Mouse (Mus musculus): ENCODE measurements around the gene Pradc1.

GRCm38 (mm10) chr6:85489717-85490116, 37.9 kb upstream of the Pradc1 start:
- TF ChIP-seq CTCF (conservative IDR thresholded peaks at IDR 0.05; ENCODE audit: low read length) = no peak
- TF ChIP-seq POU5F1 (IDR thresholded peaks at IDR 0.05; ENCODE audit: borderline replicate concordance, low read length) = no peak

Measured in E14TG2a.4 (cell line).